In the genomic region with DNA sequence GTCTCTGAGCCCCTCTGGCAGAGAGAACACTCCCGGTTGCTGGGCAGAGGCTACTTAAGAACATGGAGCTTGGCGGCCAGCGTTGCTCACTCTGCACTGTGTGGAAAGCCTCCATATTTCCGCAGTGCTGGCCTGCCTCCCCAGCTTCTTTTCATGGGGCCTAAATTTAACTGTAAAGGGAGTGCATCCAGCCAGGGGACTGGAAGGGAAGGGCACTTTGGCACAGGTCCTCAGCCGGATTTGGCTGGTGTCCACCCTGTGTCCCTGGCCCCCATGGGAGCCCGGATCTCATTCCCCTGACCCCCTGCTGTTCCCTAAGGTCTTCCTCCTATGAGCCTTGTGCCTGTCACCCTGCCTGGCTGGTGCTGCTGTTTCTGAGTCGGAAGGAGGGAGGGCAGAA, we compare ENCODE assay signal across 13 mouse cellular contexts. TPM values are rescaled to one million over a fixed set of nuclear protein-coding genes. Genes with fewer than 3 reads are reported as not detected.
A peak's percentile ranks its signal among the peaks of the same experiment; 100 is the strongest.
DNase-seq lines count a peak whose midpoint lies in the region; ATAC-seq and TF ChIP-seq lines count a peak whose summit lies in the region.
"Had no signal": no experiment of that assay in that cellular context is flagged by ENCODE, and none has a peak within 500 bp of the region (broad histone marks: within the 10 kb centered on the region; RNA-seq: fewer than 3 reads in every experiment).

No protein-coding gene starts in this region.

- TF ChIP-seq POLR2A in heart, adult 2 months (IDR thresholded peaks at IDR 0.05; ENCODE audit: insufficient read depth, low read depth, low read length) = no peak

- 28% methylated on average over 7 of the region's 7 CpGs for WGBS in heart, adult 2 months
- 80% methylated on average over 7 of the region's 7 CpGs for WGBS in heart, embryonic 10.5 days
- WGBS in limb, embryonic 10.5 days = 83% methylated on average over 7 of the region's 7 CpGs
- 64% methylated on average over 7 of the region's 7 CpGs for WGBS in forebrain, embryonic 16.5 days

- no peaks in the 10 kb centered on the region for H3K36me3 ChIP-seq in heart, adult 2 months (ENCODE audit: control insufficient read depth, insufficient read depth, low read length)
- H3K36me3 ChIP-seq in heart, embryonic 10.5 days = no peaks in the 10 kb centered on the region
- no peaks in the 10 kb centered on the region for H3K36me3 ChIP-seq in limb, embryonic 10.5 days
- no peaks in the 10 kb centered on the region for H3K36me3 ChIP-seq in forebrain, embryonic 16.5 days (ENCODE audit: control insufficient read depth, insufficient read depth)
- H3K36me3 ChIP-seq: limb, embryonic 15.5 days; midbrain, embryonic 13.5 days; neural tube, embryonic 13.5 days; stomach, embryonic 15.5 days had no signal

- H3K4me3 ChIP-seq in heart, adult 2 months = no peak overlapping the region
- no peak overlapping the region for H3K4me3 ChIP-seq in heart, embryonic 10.5 days
- H3K4me3 ChIP-seq in limb, embryonic 10.5 days = no peak overlapping the region
- H3K4me3 ChIP-seq in forebrain, embryonic 16.5 days (replicated peaks; ENCODE audit: low read length) = no peak overlapping the region
- H3K4me3 ChIP-seq: limb, embryonic 15.5 days; midbrain, embryonic 13.5 days; neural tube, embryonic 13.5 days; stomach, embryonic 15.5 days had no signal

- no peaks in the 10 kb centered on the region for H3K79me2 ChIP-seq in heart, adult 2 months (replicated peaks; ENCODE audit: control insufficient read depth, insufficient read depth, low read length)

- peak overlapping the region; percentile 47 for H3K27ac ChIP-seq in heart, adult 2 months
- no peak overlapping the region for H3K27ac ChIP-seq in heart, embryonic 10.5 days
- H3K27ac ChIP-seq in limb, embryonic 10.5 days = no peak overlapping the region
- H3K27ac ChIP-seq in forebrain, embryonic 16.5 days (ENCODE audit: low read length) = no peak overlapping the region
- H3K27ac ChIP-seq: limb, embryonic 15.5 days; midbrain, embryonic 13.5 days; neural tube, embryonic 13.5 days; stomach, embryonic 15.5 days had no signal

- no peak; the same call in 1 of the 2 replicates for ATAC-seq in forebrain, embryonic 16.5 days
- ATAC-seq: midbrain, embryonic 13.5 days had no signal

- H3K9me3 ChIP-seq in heart, embryonic 10.5 days = no peaks in the 10 kb centered on the region
- no peaks in the 10 kb centered on the region for H3K9me3 ChIP-seq in limb, embryonic 10.5 days (replicated peaks)
- no peaks in the 10 kb centered on the region for H3K9me3 ChIP-seq in forebrain, embryonic 16.5 days (ENCODE audit: control insufficient read depth, low read length)
- H3K9me3 ChIP-seq: limb, embryonic 15.5 days; midbrain, embryonic 13.5 days; neural tube, embryonic 13.5 days; stomach, embryonic 15.5 days had no signal

- H3K27me3 ChIP-seq in heart, adult 2 months (ENCODE audit: control insufficient read depth, insufficient read depth, low read length) = no peaks in the 10 kb centered on the region
- no peaks in the 10 kb centered on the region for H3K27me3 ChIP-seq in heart, embryonic 10.5 days (ENCODE audit: insufficient read depth, poor library complexity, severe bottlenecking)
- H3K27me3 ChIP-seq in limb, embryonic 10.5 days (ENCODE audit: low read depth, poor library complexity, severe bottlenecking) = 0 out of 2 replicates have a peak, but pooled peaks cover 2% of the 10 kb centered on the region
- no peaks in the 10 kb centered on the region for H3K27me3 ChIP-seq in forebrain, embryonic 16.5 days (replicated peaks; ENCODE audit: control insufficient read depth, insufficient read depth, low read length)
- H3K27me3 ChIP-seq: limb, embryonic 15.5 days; stomach, embryonic 15.5 days had no signal

- intact Hi-C loops in heart, adult 2 months (cut with DNase I) = no loop called here

- H3K9ac ChIP-seq in heart, adult 2 months (ENCODE audit: low read depth, low read length) = no peak overlapping the region
- no peak overlapping the region for H3K9ac ChIP-seq in forebrain, embryonic 16.5 days (replicated peaks; ENCODE audit: low read depth, low read length)
- H3K9ac ChIP-seq: limb, embryonic 15.5 days; midbrain, embryonic 13.5 days; neural tube, embryonic 13.5 days; stomach, embryonic 15.5 days had no signal

- H3K4me1 ChIP-seq in heart, adult 2 months (ENCODE audit: control insufficient read depth, insufficient read depth, low read length) = peaks cover 7% of the 10 kb centered on the region
- H3K4me1 ChIP-seq in heart, embryonic 10.5 days = peaks cover 37% of the 10 kb centered on the region
- peaks cover 28% of the 10 kb centered on the region for H3K4me1 ChIP-seq in limb, embryonic 10.5 days
- H3K4me1 ChIP-seq in forebrain, embryonic 16.5 days (replicated peaks; ENCODE audit: control insufficient read depth, insufficient read depth, low read length) = no peaks in the 10 kb centered on the region
- H3K4me1 ChIP-seq: midbrain, embryonic 13.5 days had no signal

- no peak for TF ChIP-seq EP300 in heart, adult 2 months (IDR thresholded peaks at IDR 0.05; ENCODE audit: insufficient read depth, low read depth, low read length)

- no peak for TF ChIP-seq CTCF in heart, adult 2 months (IDR thresholded peaks at IDR 0.05)

- peak; percentile 56 to 59 for DNase-seq in heart, adult 2 months
- DNase-seq in heart, embryonic 10.5 days (ENCODE audit: low spot score) = no peak
- DNase-seq in cerebellum, adult 18-20 months = peak; percentile 70 to 75
- peak; percentile 83 for DNase-seq in cerebellum, adult 9-11 months
- peak; percentile 39 to 51 for DNase-seq in heart, adult 9 months (ENCODE audit: low spot score in 2 of 2)
- DNase-seq in limb, embryonic 10.5 days (ENCODE audit: low spot score) = no peak
- DNase-seq: layer of hippocampus, postnatal 36 days; lung, postnatal 10 days had no signal

- H3K4me2 ChIP-seq in forebrain, embryonic 16.5 days (ENCODE audit: low read length) = no peak overlapping the region
- H3K4me2 ChIP-seq: limb, embryonic 15.5 days; midbrain, embryonic 13.5 days; neural tube, embryonic 13.5 days; stomach, embryonic 15.5 days had no signal

RNA-seq across cellular contexts. Expression of gene Hpn, which starts 3.4 kb away (rescaled TPM):
- total RNA-seq in heart, adult 2 months (2021) = 1 to 10 TPM; 1.7 to 2.6 TPM
- polyA plus RNA-seq in heart, adult 2 months (2012; rRNA removed) = 2.8 and 5.1 TPM in 2 replicates
- 3.6 and 15.0 TPM in 2 replicates for polyA plus RNA-seq in heart, embryonic 10.5 days (2016; fragmentation: Nextera tagmentation; extraction: Ambion mirVana)
- polyA plus RNA-seq in limb, embryonic 10.5 days (2016; fragmentation: Nextera tagmentation; extraction: Ambion mirVana) = 3.1 TPM in 2 replicates
- polyA plus RNA-seq in forebrain, embryonic 16.5 days (2015; fragmentation: Nextera tagmentation; extraction: Ambion mirVana) = 0.88 TPM in 1 of 2 replicates, not detected in the other

RNA-seq across cellular contexts. Expression of gene Scn1b, which starts 8.3 kb away (rescaled TPM):
- 10 to 100 TPM; 31.8 to 32.5 TPM for total RNA-seq in heart, adult 2 months (2021)
- 39.7 and 41.9 TPM in 2 replicates for polyA plus RNA-seq in heart, adult 2 months (2012; rRNA removed)
- 3.9 and 4.3 TPM in 2 replicates for polyA plus RNA-seq in heart, embryonic 10.5 days (2016; fragmentation: Nextera tagmentation; extraction: Ambion mirVana)
- polyA plus RNA-seq in limb, embryonic 10.5 days (2016; fragmentation: Nextera tagmentation; extraction: Ambion mirVana) = 0.38 and 0.81 TPM in 2 replicates
- polyA plus RNA-seq in forebrain, embryonic 16.5 days (2015; fragmentation: Nextera tagmentation; extraction: Ambion mirVana) = 4.1 and 5.3 TPM in 2 replicates

RNA-seq across cellular contexts. Expression of gene Gramd1a, which starts 37.2 kb away (rescaled TPM):
- total RNA-seq in heart, adult 2 months (2021) = 10 to 100 TPM; 27.9 to 33.7 TPM
- 49.2 and 64.3 TPM in 2 replicates for polyA plus RNA-seq in heart, adult 2 months (2012; rRNA removed)
- 58.1 and 70.9 TPM in 2 replicates for polyA plus RNA-seq in heart, embryonic 10.5 days (2016; fragmentation: Nextera tagmentation; extraction: Ambion mirVana)
- polyA plus RNA-seq in limb, embryonic 10.5 days (2016; fragmentation: Nextera tagmentation; extraction: Ambion mirVana) = 87.3 and 106 TPM in 2 replicates
- 261 and 277 TPM in 2 replicates for polyA plus RNA-seq in forebrain, embryonic 16.5 days (2015; fragmentation: Nextera tagmentation; extraction: Ambion mirVana)

RNA-seq across cellular contexts. Expression of gene Fxyd3, which starts 42.0 kb away (rescaled TPM):
- total RNA-seq in heart, adult 2 months (2021) = 1 to 10 TPM; 1.6 to 2.5 TPM
- polyA plus RNA-seq in heart, adult 2 months (2012; rRNA removed) = 4.9 and 5.5 TPM in 2 replicates
- 0.53 and 2.0 TPM in 2 replicates for polyA plus RNA-seq in heart, embryonic 10.5 days (2016; fragmentation: Nextera tagmentation; extraction: Ambion mirVana)
- 7.6 and 10.0 TPM in 2 replicates for polyA plus RNA-seq in limb, embryonic 10.5 days (2016; fragmentation: Nextera tagmentation; extraction: Ambion mirVana)
- 0.15 and 0.66 TPM in 2 replicates for polyA plus RNA-seq in forebrain, embryonic 16.5 days (2015; fragmentation: Nextera tagmentation; extraction: Ambion mirVana)
- total RNA-seq: layer of hippocampus, postnatal 36 days had no signal

RNA-seq across cellular contexts. Expression of gene Lgi4, which starts 59.3 kb away (rescaled TPM):
- 1 to 10 TPM; 3.8 to 3.9 TPM for total RNA-seq in heart, adult 2 months (2021)
- 5.4 and 6.5 TPM in 2 replicates for polyA plus RNA-seq in heart, adult 2 months (2012; rRNA removed)
- polyA plus RNA-seq in heart, embryonic 10.5 days (2016; fragmentation: Nextera tagmentation; extraction: Ambion mirVana) = 0.27 and 0.41 TPM in 2 replicates
- 0.13 and 0.16 TPM in 2 replicates for polyA plus RNA-seq in limb, embryonic 10.5 days (2016; fragmentation: Nextera tagmentation; extraction: Ambion mirVana)
- polyA plus RNA-seq in forebrain, embryonic 16.5 days (2015; fragmentation: Nextera tagmentation; extraction: Ambion mirVana) = 0.20 and 0.24 TPM in 2 replicates

Comparison
In these comparisons a context has a peak if more than half of its experiments do, and no peak if none do; other contexts are left out.
1. DNase-seq: peak in heart, adult 2 months (2 of 2), cerebellum, adult 18-20 months (2 of 2), cerebellum, adult 9-11 months (single experiment) and heart, adult 9 months (2 of 2); none in heart, embryonic 10.5 days (single experiment) and limb, embryonic 10.5 days (single experiment).